Mouse (Mus musculus): ENCODE results near the gene Usp32.

The Usp32 gene

DNA sequence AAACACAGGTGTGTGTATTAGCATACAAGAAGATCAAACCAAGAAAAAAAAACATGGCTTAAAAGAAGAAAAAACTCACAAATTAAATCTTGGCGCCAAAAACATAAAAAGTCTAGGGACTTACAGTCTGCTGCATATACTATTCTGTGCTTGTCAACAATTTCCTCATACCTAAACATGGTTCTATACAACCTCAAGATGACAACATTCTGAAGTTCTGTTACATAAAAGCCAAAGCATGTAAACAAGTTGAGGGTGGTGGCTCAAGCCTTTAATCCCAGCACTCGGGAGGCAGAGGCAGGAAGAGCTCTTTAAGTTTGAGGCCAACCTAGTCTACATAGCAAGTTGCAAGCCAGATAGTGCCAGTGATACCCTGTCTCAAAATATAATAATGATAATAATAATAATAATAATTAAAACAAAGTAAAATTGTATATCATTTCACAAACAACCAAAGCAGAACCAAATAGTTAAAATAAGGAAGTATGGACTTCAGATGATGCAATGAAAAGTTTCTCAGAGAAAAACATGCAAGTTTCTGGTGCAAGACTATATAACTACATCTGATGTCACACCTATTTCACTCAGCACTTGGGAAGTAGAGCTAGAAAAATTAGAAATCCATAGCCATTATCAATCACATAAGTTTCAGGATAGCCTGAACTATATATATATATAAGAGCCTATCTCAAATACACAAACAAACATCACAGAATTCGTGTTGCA is 16.5 kb downstream of the Usp32 start:
- DNase-seq: no peak

DNA sequence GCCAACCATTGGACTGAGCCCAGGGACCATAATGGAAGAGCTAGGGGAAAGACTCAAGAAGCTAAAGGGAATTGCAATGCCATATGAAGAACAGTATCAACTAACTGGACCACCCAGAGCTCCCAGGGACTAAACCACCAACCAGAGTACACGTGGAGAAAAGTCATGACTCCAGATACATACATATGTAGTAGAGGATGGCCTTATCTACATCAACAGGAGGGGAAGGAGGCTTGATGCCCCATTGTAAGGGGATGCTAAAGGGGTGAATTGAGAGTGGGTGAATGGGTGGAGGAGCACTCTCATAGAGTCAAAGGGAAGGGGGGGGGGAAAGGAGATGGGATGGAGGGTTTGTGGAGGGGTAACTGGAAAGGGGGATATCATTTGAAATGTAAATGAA is 17.9 kb downstream of the Usp32 start:
- no peak for DNase-seq

DNA sequence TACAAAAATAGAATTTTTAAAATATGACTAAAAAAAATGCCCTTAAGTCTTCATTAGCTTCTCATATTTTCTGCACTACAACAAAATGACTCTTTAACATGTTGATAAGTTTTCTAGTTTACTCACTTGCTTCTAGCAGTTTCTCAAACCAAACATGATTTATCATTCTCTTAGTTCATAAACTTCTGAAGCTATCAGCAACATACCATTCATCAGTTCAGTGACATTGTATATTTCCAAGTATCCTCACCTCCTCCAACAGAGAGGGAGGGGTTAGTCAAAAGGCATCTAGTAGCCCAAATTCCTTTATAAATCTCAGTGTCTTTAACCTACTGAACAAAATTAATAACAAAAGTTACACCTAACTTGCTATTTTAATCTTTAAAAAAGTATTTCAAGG is 22.8 kb downstream of the Usp32 start:
- DNase-seq: no peak

DNA sequence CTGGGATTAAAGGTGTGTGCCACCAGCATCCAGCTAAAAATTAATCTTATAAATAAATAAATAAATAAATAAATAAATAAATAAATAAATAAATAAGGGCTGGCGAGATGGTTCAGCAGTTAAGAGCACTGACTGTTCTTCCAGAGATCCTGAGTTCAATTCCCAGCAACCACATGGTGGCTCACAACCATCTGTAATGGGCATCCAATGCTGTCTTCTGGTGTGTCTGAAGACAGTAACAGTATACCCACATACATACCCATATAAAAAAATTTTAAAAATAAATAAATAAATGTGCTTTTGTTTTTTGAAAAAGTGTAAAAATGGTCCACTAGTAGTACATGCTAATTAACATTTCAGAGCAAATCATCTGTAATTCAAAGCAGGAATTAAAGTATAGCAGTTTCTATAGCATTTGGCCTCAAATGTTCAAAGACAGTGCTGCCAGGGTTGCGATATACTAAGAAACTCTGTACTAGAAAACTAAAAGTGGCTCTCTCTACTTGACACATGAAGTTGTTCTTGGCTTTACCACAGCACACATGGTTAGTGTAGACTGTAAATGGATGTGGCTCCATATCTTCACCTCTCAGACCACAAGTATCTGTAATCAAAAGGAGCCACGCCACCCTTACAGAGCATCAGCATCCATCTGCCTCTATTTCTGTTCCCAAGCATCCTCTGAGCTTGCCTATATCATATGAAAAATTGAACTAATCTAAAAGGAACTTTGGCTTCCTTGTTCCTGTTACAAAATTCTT is 23.7 kb downstream of the Usp32 start:
- DNase-seq: no peak

DNA sequence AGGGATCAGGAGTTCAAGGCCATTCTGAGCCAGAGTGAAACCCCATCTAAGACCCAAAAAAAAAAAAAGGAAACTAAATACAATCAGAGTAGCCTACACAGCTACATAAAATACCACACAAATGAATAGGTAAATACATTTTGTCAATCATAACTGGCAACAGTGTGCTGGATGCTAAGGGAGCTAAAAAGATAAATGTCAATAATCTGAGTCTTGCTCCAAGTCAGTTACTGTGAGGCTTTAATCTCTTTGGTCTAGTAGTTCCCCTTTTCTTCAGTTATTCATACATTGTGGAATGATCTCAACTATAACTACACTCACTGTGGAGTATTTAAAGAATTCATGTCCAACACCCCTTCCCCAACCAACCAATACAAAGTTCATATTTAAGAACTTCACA is 30.0 kb downstream of the Usp32 start:
- no peak for DNase-seq

DNA sequence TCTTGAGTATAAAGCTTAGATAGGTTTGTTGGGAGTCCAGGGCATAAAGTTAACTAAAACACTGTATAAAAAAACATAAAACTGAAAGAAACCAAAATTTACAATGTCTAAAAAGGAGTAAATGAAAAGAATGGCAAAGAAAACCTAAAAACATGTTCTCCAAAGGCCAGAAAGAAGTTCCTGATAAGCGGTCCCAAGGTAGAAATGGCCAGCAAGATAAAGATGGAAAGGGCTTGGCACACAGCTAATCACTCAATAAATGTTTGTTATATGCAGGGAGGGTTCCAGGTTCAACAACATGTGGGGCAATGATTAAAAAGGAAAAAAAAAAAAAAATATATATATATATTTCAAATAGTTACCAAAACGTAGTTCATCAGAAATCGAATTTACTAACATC is 32.7 kb downstream of the Usp32 start:
- no peak for DNase-seq

DNA sequence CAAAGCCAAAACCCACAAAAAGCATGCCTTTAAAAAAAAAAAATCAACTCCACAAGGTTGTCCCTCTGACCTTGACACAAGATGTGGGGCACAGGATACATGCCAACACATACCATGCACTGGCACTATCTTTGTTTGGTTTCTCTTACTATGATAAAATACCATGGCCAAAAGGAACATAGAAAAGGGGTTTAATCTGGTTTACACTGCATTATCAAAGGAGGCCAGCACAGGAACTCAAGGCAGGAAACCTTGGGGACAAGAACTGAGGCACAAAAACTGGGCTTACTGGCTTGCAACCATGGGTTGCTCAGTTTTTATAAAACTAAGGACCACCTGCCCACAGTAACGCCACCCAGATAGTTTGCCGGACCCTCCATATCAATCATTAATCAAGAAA is 34.1 kb downstream of the Usp32 start:
- DNase-seq: no peak

DNA sequence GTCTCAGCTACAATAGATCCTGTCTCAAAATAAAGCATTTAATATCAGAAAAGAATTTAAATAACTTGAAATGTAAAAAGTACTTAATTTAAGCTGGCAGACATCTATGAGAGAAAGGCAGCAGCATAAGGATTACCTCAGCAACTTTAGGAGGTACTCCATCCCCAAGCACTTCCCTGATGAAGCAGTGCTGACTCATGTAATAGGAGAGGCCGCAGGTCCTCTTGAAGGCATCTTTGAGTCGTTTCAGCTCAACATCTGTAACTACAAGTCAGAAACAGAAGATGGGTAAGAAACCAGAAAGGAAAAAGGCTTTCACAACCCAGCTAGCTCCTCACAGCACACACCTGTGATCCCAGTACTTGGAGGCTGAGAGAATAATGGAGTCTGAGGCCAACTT is 36.2 kb downstream of the Usp32 start:
- no peak for DNase-seq

DNA sequence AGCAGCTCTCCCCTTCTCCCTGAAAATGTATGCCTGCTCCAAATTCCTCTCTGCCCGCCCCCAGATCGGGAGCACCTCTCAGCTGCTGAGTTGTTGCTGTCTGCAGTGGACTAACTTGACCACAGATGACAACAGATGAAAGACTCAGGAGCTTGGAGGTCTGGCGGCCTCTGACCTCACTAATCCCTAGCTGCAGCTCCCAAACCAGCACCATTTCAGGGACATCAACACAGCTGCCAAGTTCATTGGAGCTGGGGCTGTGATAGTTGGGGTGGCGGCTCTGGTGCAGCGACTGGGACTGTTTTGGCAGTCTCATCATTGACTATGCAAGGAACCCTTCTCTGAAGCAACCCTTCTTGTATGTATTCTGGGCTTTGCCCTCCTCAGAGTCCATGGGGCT is 44.8 kb downstream of the Usp32 start:
- no peak for DNase-seq

DNA sequence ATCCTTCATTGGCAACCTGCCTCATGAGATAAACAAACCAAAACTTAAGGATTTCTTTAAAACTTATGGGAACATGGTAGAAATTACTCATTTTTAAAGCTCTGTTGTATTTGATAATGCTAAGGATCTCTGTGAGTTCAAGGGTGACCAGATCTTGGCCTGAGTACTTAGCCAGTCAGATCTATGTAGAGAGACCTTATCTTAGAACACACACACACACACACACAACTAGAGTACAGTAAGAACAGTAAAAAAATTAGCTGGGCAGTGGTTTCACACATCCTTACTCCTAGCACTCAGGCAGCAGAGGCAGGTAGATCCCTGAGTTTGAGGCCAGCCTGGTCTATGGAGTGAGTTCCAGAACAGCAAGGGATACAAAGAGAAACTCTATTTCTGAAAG is 53.7 kb downstream of the Usp32 start:
- no peak for DNase-seq

DNA sequence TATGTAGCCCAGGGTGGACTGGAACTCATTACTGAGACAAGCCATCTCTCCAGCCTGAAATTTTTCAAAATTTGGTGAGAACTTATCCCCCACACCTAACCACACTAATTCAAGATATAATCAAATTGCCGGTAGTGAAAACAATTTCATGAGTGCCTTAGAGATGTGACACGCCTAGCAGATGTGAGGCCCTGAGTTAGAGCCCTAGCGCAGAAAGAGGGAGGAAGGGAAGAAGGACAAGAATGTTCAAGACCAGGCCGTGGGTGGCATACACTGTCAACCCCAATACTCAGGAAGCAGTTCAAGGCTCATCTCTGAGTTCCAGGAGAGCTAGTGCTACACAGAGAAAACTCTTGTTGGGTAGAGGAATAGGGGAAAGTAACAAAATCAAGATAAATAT is 72.1 kb downstream of the Usp32 start:
- no peak for DNase-seq

DNA sequence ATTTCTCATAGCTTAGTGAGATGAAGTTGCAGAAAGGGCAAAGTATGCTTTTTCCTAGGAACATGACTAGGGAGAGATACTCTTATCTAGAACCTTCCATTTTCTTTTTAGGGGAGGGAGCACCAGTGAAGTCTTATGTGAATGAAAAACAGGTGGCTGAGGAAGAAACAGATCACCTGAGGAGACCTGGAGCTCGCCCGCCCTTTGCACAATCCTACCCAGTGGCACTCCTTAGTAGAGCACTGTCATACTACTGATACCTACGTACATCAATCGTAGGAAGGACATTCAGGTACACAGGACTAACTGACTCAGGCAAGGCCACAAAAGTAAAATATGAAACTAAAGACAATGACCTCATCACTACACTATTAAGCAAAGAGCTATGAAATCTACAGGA is 81.4 kb downstream of the Usp32 start:
- DNase-seq: no peak

DNA sequence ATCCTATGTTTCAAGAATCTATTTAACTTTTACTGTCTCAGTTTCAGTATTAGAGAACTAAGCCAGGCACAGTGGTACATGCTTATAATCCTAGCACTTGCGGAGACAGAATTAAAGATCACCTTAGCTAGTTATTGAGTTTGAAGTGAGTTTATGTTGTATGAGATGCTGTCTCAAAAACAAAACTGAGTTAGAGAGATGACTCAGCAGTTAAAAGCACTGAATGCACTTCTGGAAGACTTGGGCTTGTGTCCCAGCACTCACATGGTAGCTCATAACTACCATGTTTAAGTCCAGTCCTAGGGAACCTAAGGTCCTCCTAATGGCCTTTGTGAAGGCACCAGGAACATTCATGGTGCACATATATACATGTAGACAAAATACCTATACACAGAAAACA is 82.4 kb downstream of the Usp32 start:
- no peak for DNase-seq

DNA sequence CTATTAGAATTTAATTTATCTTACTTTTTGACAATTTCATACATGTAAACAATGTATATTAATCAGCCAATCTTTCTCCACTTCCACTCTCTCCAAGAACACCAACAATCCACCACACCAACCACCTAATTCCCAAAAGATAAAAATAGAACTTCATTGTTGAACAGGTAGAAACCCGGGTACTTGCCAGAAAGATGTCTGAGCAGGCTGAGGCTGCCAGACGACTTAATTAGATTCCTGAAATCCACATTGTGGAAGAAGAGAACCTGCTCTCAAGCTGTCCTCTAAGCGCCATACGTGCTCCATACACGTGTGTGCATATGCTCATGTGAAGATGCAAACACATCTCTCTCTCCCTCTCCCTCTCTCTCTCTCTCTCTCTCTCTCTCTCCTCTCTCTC is 83.1 kb downstream of the Usp32 start:
- no peak for DNase-seq

DNA sequence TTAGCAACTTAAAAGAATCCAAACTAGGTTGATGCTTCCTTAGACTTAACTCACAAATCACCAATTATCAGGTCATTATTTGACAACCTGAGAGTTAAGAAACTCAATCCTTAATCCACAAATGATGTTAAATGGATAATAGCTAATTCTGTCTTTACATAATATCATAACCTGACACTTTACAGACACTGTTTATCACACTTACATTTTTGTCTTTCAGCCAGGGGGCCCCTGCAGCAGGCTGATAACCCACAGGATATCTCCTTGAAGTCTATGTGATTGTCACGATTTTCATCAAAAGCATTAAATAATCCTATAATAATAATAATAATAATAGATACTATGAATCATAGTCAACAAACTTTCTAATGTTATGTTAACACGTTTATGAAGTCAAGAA is 84.4 kb downstream of the Usp32 start:
- no peak for DNase-seq

DNA sequence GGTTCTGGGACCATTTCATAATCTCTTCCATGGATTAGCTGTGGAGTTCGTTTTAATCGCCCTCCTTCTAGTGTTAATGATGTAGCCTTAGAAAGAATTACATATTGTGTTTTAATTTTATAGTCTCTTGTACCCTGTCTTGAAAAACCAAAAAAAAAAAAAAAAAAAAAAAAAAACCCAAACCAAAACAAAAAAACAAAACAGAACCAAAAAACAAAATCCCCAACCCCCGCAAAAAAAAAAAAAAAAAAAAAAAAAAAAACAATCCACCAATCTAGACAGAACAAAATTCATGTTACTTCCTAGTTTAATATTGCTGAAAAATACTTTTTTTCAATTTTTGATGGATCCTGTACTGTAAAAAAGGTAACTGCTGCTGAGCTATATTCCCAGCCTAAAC is 100.7 kb downstream of the Usp32 start:
- DNase-seq: no peak

DNA sequence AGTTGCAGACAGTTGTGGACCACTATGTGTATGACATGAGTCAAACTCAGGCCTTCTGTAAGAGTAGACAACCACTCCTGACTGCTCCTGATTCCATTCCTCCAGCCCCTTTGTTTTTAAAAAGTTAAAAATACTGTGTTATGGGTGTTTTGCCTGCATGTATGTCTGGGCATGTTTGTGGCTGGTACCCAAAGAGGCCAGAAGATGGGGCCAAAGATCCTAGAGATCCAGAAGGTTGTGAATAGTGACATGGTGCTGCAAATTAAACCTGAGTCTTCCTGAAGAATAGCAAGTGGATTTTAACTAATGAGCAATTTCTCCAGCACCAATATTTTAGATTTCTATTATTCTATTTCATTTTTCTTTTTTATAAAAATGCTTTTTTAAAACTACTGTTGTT is 126.8 kb downstream of the Usp32 start:
- DNase-seq: peak; percentile 3

DNA sequence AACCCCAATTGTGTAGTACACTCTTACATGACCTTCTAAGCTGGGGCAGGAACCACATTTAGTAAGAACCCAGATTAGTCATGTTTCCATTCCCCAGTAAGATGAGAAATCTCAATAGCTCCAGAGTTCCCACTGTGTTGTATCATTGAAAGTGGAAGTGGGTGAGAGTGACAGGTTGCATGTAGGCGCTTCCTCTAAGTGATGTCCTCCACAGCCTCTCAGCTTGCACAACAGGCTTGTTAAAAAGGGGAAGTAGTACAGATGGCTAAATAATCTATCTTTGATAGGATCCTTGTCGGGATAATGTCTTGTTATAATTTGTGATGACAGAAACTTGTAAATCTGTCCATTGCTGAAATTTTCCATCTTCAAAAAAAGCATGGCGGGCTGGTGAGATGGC is 136.4 kb downstream of the Usp32 start:
- no peak for DNase-seq

DNA sequence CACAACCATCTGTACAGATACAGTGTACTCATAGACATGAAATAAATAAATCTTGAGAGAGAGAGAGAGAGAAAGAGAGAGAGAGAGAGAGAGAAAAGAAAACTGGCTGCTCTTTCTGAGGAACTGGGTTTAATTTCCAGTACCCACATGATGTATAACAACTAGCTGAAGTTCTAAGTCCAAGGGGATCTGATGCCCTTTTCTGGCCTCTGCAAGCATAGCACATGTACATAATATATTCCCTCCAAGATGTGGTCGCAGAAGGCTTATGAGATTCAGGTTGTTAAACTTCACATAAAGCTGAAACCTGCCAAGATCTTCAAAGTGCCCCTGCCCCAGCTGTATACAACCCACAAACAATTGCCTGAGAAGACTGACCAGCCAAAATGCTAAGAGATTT is 144.7 kb downstream of the Usp32 start:
- no peak for DNase-seq

DNA sequence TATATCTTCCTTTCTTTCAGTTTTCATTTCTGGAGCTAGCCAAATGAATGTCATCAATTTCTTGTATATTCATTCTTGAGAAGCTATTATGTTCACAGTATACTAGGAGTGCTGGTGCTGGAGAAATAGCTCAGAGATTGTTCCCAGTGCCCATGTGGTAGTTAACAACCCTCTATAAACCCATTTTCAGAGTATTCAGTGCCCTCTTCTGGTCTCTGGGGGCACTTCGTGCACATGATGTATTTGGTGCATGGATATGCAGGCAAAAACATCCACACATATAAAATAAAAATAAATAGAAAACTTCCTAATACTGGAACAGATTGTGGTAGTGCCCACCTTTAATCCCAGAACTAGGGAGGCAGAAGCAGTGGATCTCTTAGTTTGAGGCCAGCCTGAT is 147.0 kb downstream of the Usp32 start:
- DNase-seq: no peak

DNA sequence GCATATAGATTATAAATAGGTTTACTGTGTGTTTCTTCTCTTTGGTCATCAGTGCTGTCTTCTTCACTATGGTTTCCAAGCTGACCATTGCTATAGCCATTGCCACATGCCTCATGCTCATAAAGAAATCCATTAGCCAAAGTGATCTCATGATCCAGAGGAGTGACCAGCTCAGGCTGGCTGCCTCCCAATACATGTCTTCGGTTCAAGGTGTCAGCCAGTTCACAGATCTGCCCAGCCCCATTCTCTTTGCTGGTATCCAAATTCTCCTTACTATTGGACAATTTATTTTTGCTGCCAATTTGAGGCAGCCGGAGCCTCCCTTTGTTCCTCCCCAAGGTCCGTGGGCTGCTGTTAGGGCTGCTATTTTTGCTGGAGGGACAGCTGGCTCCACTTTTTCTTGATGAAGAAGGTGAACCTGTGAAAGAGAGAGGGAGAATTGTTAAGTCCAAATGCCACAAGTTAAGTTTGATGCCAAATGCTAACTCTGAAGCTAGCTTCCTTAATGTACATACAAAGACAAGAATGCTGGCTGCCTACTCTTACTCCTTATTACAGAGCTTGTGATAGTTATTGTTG is 151.5 kb downstream of the Usp32 start:
- DNase-seq: no peak

DNA sequence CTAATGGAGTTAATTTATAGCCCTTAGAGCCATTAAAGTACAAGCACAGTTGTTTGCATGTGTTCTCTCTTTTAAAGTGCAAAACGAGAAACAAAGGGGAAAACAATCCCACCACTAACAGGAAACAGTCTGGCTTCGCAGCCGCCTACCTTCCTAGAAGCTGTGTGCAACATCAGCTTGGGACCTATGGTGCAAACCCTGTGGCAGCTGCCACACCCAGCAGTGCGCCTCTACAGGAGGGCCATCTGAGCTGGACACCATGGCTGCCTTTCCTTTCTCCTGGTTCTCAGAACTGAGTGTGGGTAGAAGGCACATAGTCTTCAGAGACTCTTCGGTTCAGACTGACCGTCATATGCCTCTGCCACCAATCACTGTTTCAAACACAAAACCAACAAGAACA is 154.5 kb downstream of the Usp32 start:
- DNase-seq: no peak

DNA sequence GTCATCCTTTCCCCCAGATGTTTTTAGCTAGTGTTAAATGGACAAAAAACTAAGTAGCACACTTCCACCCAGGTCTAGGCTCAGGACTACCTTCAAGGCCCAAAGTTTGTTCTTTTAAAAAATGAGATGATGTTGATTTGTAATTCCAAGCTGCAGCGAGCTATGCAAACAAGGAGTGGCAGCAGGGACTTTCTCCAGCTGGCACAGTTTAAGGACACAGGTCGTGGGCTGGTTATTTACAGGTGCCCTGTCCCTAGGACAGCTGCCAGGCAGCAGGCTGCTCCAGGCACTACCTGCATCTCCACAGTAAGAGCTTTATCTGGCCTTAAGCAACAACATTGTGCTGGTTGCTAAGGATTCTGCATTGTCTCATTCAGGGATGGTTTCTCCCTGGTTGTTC is 159.3 kb downstream of the Usp32 start:
- DNase-seq: no peak

DNA sequence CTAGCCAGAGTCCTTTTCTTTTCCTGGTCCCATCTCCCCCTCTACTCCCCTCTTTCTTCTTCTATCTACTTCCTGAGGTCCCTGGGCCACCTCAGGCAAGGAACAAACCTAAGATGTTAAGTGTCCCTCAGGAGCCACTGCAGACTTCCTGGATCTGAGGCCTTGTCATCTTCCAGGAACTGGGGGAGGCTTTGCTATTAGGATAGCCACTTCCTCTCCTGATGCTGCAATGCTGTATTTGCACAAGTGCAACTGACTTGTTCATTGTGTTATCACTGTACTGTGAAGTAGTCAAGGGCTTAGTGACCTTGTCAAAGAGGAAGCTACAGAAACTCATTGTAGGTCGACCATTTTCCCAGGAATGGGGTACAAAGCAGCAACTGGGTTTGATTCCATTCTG is 160.6 kb downstream of the Usp32 start:
- no peak for DNase-seq

DNA sequence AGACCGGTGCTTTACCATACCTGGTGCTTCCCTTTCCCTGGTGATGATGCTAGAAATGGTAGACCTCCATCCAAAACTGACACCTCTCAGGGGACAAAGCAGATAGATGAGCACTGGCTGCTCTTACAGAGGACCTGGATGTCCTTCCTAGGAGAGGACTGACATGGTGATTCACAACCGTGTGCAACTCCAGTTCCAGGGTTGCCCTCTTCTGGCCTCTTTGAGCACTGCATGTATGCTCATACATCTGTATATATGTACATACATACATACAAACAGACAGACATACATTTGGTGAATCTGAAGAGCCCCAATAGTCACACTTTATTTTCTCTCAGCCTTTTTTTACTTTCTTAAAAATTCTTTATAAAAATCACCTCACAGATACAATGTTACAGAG is 161.8 kb downstream of the Usp32 start:
- DNase-seq: peak; percentile 77 to 80
